Mouse (Mus musculus) heart, postnatal 14 days (tissue): Measurements from ENCODE around the gene Alox12e. TPM values are rescaled to one million over a fixed set of nuclear protein-coding genes. Genes with fewer than 3 reads are reported as not detected.

Experiments used
- DNase-seq, 2 experiments: peaks; one replicate each; pipeline ENCODE4 v3.0.0; 2021 to 2022
- intact Hi-C: fragments of 180-260 bp; cut with DNase I; formaldehyde crosslinking; loops from one replicate; pipeline ENCODE4 v1.15.1; 2025
- total RNA-seq, 2 experiments: library from RNA; stranded (reverse); gene quantifications; 2 replicates each; pipeline ENCODE4 v1.2.3; 2021

Gene Alox12e
- total RNA-seq, 2 experiments from 2014 or later = 0.14 to 0.44 TPM

GRCm38 (mm10) chr11:70289236-70289635, 33.2 kb downstream of the Alox12e start:
- intact Hi-C loops = no loop called here
- DNase-seq = peak; percentile 49 to 50

GRCm38 (mm10) chr11:70288102-70288501, 34.3 kb downstream of the Alox12e start:
- no peak for DNase-seq
- intact Hi-C loops = no loop called here

- no peak for DNase-seq
- intact Hi-C loops = no loop called here
Observed at GRCm38 (mm10) chr11:70285686-70286085, 36.7 kb downstream of the Alox12e start.

GRCm38 (mm10) chr11:70284757-70285156, 37.7 kb downstream of the Alox12e start:
- no peak for DNase-seq
- intact Hi-C loops = no loop called here

GRCm38 (mm10) chr11:70283666-70284065, 38.8 kb downstream of the Alox12e start:
- intact Hi-C loops = no loop called here
- no peak for DNase-seq

- intact Hi-C loops = no loop called here
- peak; percentile 36 to 48 for DNase-seq
Observed at GRCm38 (mm10) chr11:70280441-70280840, 42.0 kb downstream of the Alox12e start.

- intact Hi-C loops = no loop called here
- DNase-seq = no peak
Observed at GRCm38 (mm10) chr11:70278961-70279360, 43.5 kb downstream of the Alox12e start.

GRCm38 (mm10) chr11:70271641-70272040, 50.8 kb downstream of the Alox12e start:
- intact Hi-C loops = no loop called here
- DNase-seq = no peak

- DNase-seq = peak; percentile 42 to 52
- intact Hi-C loops = no loop called here
Observed at GRCm38 (mm10) chr11:70266405-70266804, 56.0 kb downstream of the Alox12e start.

- DNase-seq = no peak
- intact Hi-C loops = no loop called here
Observed at GRCm38 (mm10) chr11:70265819-70266218, 56.6 kb downstream of the Alox12e start.

Other genes starting within 250 kb of the Alox12e start
- under 1 TPM in 1 of 2 experiments, not detected in 1; 0.45 TPM for gene Asgr2, start 230.0 kb downstream of the Alox12e start, total RNA-seq
- gene Mgl2, start 192.3 kb downstream of the Alox12e start, total RNA-seq = 1 to 10 TPM; 2.2 to 2.7 TPM
- 1 to 10 TPM; 1.7 to 2.2 TPM for gene Clec10a, start 166.4 kb downstream of the Alox12e start, total RNA-seq
- gene Slc16a11, start 109.9 kb downstream of the Alox12e start, total RNA-seq = under 1 TPM; 0.76 to 0.90 TPM
- gene Slc16a13, start 101.6 kb downstream of the Alox12e start, total RNA-seq = 1 to 10 TPM; 4.2 to 5.8 TPM
- gene Bcl6b, start 92.8 kb downstream of the Alox12e start, total RNA-seq = 10 to 100 TPM; 26.1 to 32.5 TPM
- 10 to 100 TPM; 34.7 to 38.4 TPM for gene 0610010K14Rik, start 84.7 kb downstream of the Alox12e start, total RNA-seq
- 1 to 10 TPM; 3.1 to 3.2 TPM for gene Gm21988, start 82.8 kb downstream of the Alox12e start, total RNA-seq
- gene Rnasek, start 82.8 kb downstream of the Alox12e start, total RNA-seq = 10 to 100 TPM; 89.0 to 96.3 TPM
- 1 to 10 TPM; 2.7 to 3.1 TPM for gene Alox12, start 67.3 kb downstream of the Alox12e start, total RNA-seq
- 1 to 10 TPM; 5.2 to 8.1 TPM for gene Alox15, start 29.4 kb upstream of the Alox12e start, total RNA-seq
- gene Pelp1, start 87.4 kb upstream of the Alox12e start, total RNA-seq = 10 to 100 TPM; 19.8 to 22.9 TPM
- 10 to 100 TPM; 13.8 to 17.0 TPM for gene Arrb2, start 110.0 kb upstream of the Alox12e start, total RNA-seq
- gene Med11, start 129.3 kb upstream of the Alox12e start, total RNA-seq = 1 to 10 TPM; 7.3 to 8.5 TPM
- gene Zmynd15, start 136.8 kb upstream of the Alox12e start, total RNA-seq = 1 to 10 TPM; 2.9 to 4.7 TPM
- 1 to 10 TPM; 7.3 to 9.5 TPM for gene Cxcl16, start 137.4 kb upstream of the Alox12e start, total RNA-seq
- gene Tm4sf5, start 182.6 kb upstream of the Alox12e start, total RNA-seq = 1 to 10 TPM; 1.2 to 1.3 TPM
- under 1 TPM in 1 of 2 experiments, not detected in 1; 0.45 TPM for gene Vmo1, start 192.0 kb upstream of the Alox12e start, total RNA-seq
- gene Gltpd2, start 196.6 kb upstream of the Alox12e start, total RNA-seq = not detected
- 100 to 1,000 TPM; 231 to 238 TPM for gene Psmb6, start 202.7 kb upstream of the Alox12e start, total RNA-seq
- not detected for gene Gm40193, start 210.3 kb upstream of the Alox12e start, total RNA-seq
- 1 to 10 TPM; 7.7 to 8.4 TPM for gene Pld2, start 217.4 kb upstream of the Alox12e start, total RNA-seq
- 10 to 100 TPM; 42.2 to 44.1 TPM for gene Mink1, start 240.3 kb upstream of the Alox12e start, total RNA-seq